Mouse (Mus musculus) WW6 (cell line): ENCODE measurements around the gene Camsap1.

ENCODE experiments used
- DNase-seq: peaks from one replicate; pipeline ENCODE4 v3.0.0-alpha.2; 2013; ENCODE audit warnings: low read depth, low spot score

The Camsap1 gene

GRCm38 (mm10) chr2:25884756-25885155 is 98.3 kb downstream of the Camsap1 start:
- no peak for DNase-seq

- DNase-seq: no peak
These were observed 100.8 kb downstream of the Camsap1 start for GRCm38 (mm10) chr2:25882276-25882675.

- no peak for DNase-seq
These were observed 104.0 kb downstream of the Camsap1 start for GRCm38 (mm10) chr2:25879061-25879460.

GRCm38 (mm10) chr2:25878516-25878915 is 104.6 kb downstream of the Camsap1 start:
- DNase-seq: no peak

- no peak for DNase-seq
These were observed 105.3 kb downstream of the Camsap1 start for GRCm38 (mm10) chr2:25877736-25878268.

- no peak for DNase-seq
These were observed 105.8 kb downstream of the Camsap1 start for GRCm38 (mm10) chr2:25877250-25877735.
